Mouse (Mus musculus) ES-CJ7 (cell line): ENCODE measurements around the gene Med6.
A peak's percentile ranks its signal among the peaks of the same experiment; 100 is the strongest.

Experiments
- DNase-seq: peaks from one replicate; pipeline ENCODE4 v3.0.0; 2011; ENCODE audit warnings: low read depth, low spot score

Med6 gene

GRCm38 (mm10) chr12:81594902-81595671, at the start of gene Med6:
Med6 (minus strand) TSS chr12:81595008.
- peak; percentile 98 for DNase-seq

GRCm38 (mm10) chr12:81642361-81643082, 47.7 kb upstream of the Med6 start:
- no peak for DNase-seq

GRCm38 (mm10) chr12:81640656-81641055, 45.8 kb upstream of the Med6 start:
- no peak for DNase-seq

- no peak for DNase-seq
Observed at GRCm38 (mm10) chr12:81633246-81633645, 38.4 kb upstream of the Med6 start.

GRCm38 (mm10) chr12:81631661-81632401, 37.0 kb upstream of the Med6 start:
- DNase-seq: peak; percentile 56

GRCm38 (mm10) chr12:81630915-81631660, 36.3 kb upstream of the Med6 start, which contains the start of gene Ttc9:
Ttc9 (plus strand) TSS chr12:81631249.
- peak; percentile 73 for DNase-seq

GRCm38 (mm10) chr12:81630520-81630914, 35.7 kb upstream of the Med6 start:
- DNase-seq: peak; percentile 70

- no peak for DNase-seq
Observed at GRCm38 (mm10) chr12:81628091-81628490, 33.3 kb upstream of the Med6 start.

- no peak for DNase-seq
Observed at GRCm38 (mm10) chr12:81627426-81627825, 32.6 kb upstream of the Med6 start.

GRCm38 (mm10) chr12:81626226-81626861, 31.5 kb upstream of the Med6 start:
- no peak for DNase-seq

- DNase-seq: no peak
Observed at GRCm38 (mm10) chr12:81623377-81623776, 28.6 kb upstream of the Med6 start.

- peak; percentile 86 for DNase-seq
Observed at GRCm38 (mm10) chr12:81619302-81619701, 24.5 kb upstream of the Med6 start.

- DNase-seq: no peak
Observed at GRCm38 (mm10) chr12:81616980-81617379, 22.2 kb upstream of the Med6 start.

GRCm38 (mm10) chr12:81615807-81616206, 21.0 kb upstream of the Med6 start:
- DNase-seq: no peak

- DNase-seq: no peak
Observed at GRCm38 (mm10) chr12:81609445-81609844, 14.6 kb upstream of the Med6 start.

GRCm38 (mm10) chr12:81604995-81605784, 10.4 kb upstream of the Med6 start:
- DNase-seq: no peak

GRCm38 (mm10) chr12:81596547-81597262, 1.9 kb upstream of the Med6 start:
- no peak for DNase-seq

- DNase-seq: no peak
Observed at GRCm38 (mm10) chr12:81568374-81568773, 26.4 kb downstream of the Med6 start, which contains the start of gene Adam21. Adam21 (minus strand) TSS chr12:81568474.

- no peak for DNase-seq
Observed at GRCm38 (mm10) chr12:81567931-81568330, 26.9 kb downstream of the Med6 start.
